Mouse (Mus musculus): ENCODE measurements around the gene Olfr15. TPM values are rescaled to one million over a fixed set of nuclear protein-coding genes. Genes with fewer than 3 reads are reported as not detected.
"Not testable (repeated sequence)": the region's sequence is repeated elsewhere in the genome, so short reads cannot be mapped to it uniquely, and the experiment has no call there.

Gene Olfr15
- polyA plus RNA-seq, 1 experiment from 2014 or later, result not detected

- Histone ChIP-seq H3K4me3 (ENCODE audit: low read depth, low read length) (no peak overlapping the region), H3K36me3 (ENCODE audit: control insufficient read depth, insufficient read depth, low read length) (no peaks in the 10 kb centered on the region), H3K27me3 (replicated peaks; ENCODE audit: control insufficient read depth, insufficient read depth, low read length) (no peaks in the 10 kb centered on the region), H3K4me1 (replicated peaks; ENCODE audit: control insufficient read depth, insufficient read depth, low read length) (no peaks in the 10 kb centered on the region), H3K27ac (ENCODE audit: low read depth) (no peak overlapping the region), H3K9ac (ENCODE audit: low read length) (no peak overlapping the region), H3K4me2 (ENCODE audit: low read length) (no peak overlapping the region), H3K9me3 (ENCODE audit: control insufficient read depth, low read length) (no peaks in the 10 kb centered on the region)
- 51% methylated on average over 17 of the region's 17 CpGs for WGBS
- ATAC-seq (replicated peaks; ENCODE audit: low FRiP score, low TSS enrichment, low read depth) (no peak), DNase-seq (ENCODE audit: low spot score) (no peak)
Measured at GRCm38 (mm10) chr16:3839157-3839885, 8.6 kb downstream of the Olfr15 start.

DNA sequence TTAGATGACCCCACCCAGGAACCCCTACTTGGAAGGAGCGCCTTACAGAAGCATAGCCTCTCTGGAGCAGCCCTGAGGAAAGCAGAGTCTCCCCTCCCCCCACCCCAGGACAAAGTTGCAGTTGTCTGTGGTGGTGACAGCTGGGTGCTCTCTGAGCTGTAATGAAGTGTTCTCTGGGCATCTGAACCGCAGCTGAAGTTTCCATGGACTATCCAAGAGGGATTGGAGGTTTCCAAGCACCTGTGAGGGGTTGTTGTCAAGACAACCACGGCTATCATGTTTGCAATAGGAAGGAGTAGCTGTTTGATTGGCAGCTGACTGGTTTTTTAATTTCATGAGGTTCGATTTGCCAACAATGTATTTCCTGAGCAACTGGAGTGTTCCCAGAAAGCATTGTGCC lies 12.3 kb downstream of the Olfr15 start:
- H3K27me3 ChIP-seq (replicated peaks; ENCODE audit: control insufficient read depth, insufficient read depth, low read length), result no peaks in the 10 kb centered on the region
- H3K4me1 ChIP-seq (replicated peaks; ENCODE audit: control insufficient read depth, insufficient read depth, low read length), result peaks cover 4% of the 10 kb centered on the region; the same call in 1 of the 2 replicates
- DNase-seq (ENCODE audit: low spot score), result no peak
- H3K4me2 ChIP-seq (ENCODE audit: low read length), result no peak overlapping the region
- H3K27ac ChIP-seq (ENCODE audit: low read depth), result no peak overlapping the region
- H3K9ac ChIP-seq (ENCODE audit: low read length), result no peak overlapping the region
- H3K36me3 ChIP-seq (ENCODE audit: control insufficient read depth, insufficient read depth, low read length), result no peaks in the 10 kb centered on the region
- no peaks in the 10 kb centered on the region for H3K9me3 ChIP-seq (ENCODE audit: control insufficient read depth, low read length)
- WGBS, result 28% methylated on average over 4 of the region's 4 CpGs
- H3K4me3 ChIP-seq (ENCODE audit: low read depth, low read length), result no peak overlapping the region
- ATAC-seq (replicated peaks; ENCODE audit: low FRiP score, low TSS enrichment, low read depth), result no peak

DNA sequence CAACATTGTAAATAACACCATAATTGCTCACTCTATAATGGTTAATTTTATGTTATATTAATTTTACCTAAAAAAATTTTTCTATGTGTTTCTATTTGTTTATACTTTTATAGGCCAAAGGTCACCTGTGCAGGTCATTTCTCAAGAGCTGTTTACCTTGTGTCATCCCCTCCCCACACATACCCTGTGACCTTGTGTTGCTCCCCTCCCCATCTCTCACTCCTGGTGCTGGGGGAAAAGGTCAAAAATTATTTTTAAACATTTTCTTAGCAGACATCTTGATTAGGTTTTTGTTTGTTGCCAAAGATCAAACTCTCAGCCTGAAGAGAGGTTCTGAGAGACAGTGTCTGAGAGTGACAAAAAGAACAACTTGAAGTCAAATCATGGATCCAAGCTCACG lies 13.1 kb downstream of the Olfr15 start:
- Histone ChIP-seq H3K4me1 (replicated peaks; ENCODE audit: control insufficient read depth, insufficient read depth, low read length) (peaks cover 5% of the 10 kb centered on the region; the same call in 1 of the 2 replicates), H3K4me2 (ENCODE audit: low read length) (no peak overlapping the region), H3K27me3 (replicated peaks; ENCODE audit: control insufficient read depth, insufficient read depth, low read length) (no peaks in the 10 kb centered on the region), H3K4me3 (ENCODE audit: low read depth, low read length) (no peak overlapping the region), H3K9me3 (ENCODE audit: control insufficient read depth, low read length) (no peaks in the 10 kb centered on the region), H3K36me3 (ENCODE audit: control insufficient read depth, insufficient read depth, low read length) (no peaks in the 10 kb centered on the region), H3K9ac (ENCODE audit: low read length) (no peak overlapping the region), H3K27ac (ENCODE audit: low read depth) (no peak overlapping the region)
- ATAC-seq (replicated peaks; ENCODE audit: low FRiP score, low TSS enrichment, low read depth), result no peak
- DNase-seq (ENCODE audit: low spot score), result no peak
- 48% methylated on average over 1 of the region's 1 CpGs for WGBS

DNA sequence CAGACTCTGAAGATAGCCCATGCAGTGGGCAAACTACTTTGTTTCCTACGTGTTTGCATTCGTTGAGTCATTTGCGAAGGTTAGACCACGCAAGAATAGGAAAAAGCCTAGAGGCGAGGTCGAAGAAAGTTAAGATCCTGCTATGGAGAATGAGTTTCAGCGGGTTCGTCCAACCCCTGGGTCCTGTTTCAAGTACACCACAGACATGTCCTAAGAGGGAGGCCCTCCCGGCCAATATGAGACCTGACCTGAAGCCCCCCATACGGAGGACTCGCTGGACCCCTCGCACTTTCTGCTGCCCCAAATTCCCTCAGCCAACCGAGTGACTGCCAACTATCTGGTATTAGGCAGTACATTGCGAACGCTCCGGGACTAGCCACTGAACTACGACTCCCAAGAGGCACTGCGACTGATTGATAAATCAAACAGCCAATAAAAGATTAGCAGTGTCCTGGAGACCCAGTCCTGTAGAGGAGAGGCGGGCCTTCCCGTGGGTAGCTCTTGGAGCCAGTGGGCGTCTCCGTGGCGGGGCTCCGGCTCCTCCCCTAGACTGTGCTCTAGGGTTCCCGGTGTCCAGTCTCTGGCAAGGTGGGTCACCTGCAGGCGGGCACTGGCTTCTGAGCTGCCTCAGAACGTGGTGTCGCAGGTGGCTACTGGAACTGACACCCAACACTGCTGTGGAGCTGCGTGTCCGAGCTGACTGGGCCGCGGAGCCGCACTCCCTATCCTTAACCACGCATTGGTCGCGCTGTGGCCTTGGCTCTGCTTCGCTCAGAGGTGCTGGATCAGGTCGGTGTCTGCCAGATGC lies 16.2 kb downstream of the Olfr15 start, which contains the start of gene Zfp174:
Zfp174 (plus strand) TSS at position 558 of the 808 bp plus-strand sequence.
- WGBS, result 3% methylated on average over 38 of the region's 38 CpGs
- Histone ChIP-seq H3K4me1 (replicated peaks; ENCODE audit: control insufficient read depth, insufficient read depth, low read length) (peaks cover 5% of the 10 kb centered on the region; the same call in 1 of the 2 replicates), H3K4me3 (ENCODE audit: low read depth, low read length) (peak within 1 kb of the TSS; percentile 56), H3K9me3 (ENCODE audit: control insufficient read depth, low read length) (no peaks in the 10 kb centered on the region), H3K27me3 (replicated peaks; ENCODE audit: control insufficient read depth, insufficient read depth, low read length) (no peaks in the 10 kb centered on the region), H3K36me3 (ENCODE audit: control insufficient read depth, insufficient read depth, low read length) (no peaks in the 10 kb centered on the region), H3K9ac (ENCODE audit: low read length) (peak within 1 kb of the TSS; percentile 54), H3K27ac (ENCODE audit: low read depth) (no peak within 1 kb of the TSS), H3K4me2 (ENCODE audit: low read length) (peak within 1 kb of the TSS; percentile 69)
- peak; percentile 94 for DNase-seq (ENCODE audit: low spot score)
- peak; percentile 100 for ATAC-seq (replicated peaks; ENCODE audit: low FRiP score, low TSS enrichment, low read depth)

DNA sequence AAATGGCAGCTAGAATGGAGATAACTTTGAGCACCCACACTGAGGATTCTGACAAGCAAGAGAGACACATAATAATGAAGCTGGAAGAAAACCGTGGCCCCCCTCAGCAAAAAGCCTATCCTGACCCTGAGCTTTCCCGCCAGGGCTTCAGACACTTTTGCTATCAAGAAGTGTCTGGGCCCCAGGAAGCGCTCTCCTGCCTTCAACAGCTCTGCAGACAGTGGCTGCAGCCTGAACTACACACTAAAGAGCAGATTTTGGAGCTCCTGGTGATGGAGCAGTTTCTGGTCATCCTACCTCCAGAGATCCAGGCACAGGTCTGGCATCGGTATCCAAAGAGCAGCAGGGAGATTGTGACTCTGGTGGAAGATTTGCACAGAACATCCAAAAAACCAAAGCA lies 17.2 kb downstream of the Olfr15 start:
- 59% methylated on average over 4 of the region's 4 CpGs for WGBS
- no peaks in the 10 kb centered on the region for H3K36me3 ChIP-seq (ENCODE audit: control insufficient read depth, insufficient read depth, low read length)
- peak overlapping the region; percentile 56; the same call in 1 of the 2 replicates for H3K4me3 ChIP-seq (ENCODE audit: low read depth, low read length)
- peak overlapping the region; percentile 69 for H3K4me2 ChIP-seq (ENCODE audit: low read length)
- H3K9me3 ChIP-seq (ENCODE audit: control insufficient read depth, low read length), result no peaks in the 10 kb centered on the region
- H3K27me3 ChIP-seq (replicated peaks; ENCODE audit: control insufficient read depth, insufficient read depth, low read length), result no peaks in the 10 kb centered on the region
- H3K4me1 ChIP-seq (replicated peaks; ENCODE audit: control insufficient read depth, insufficient read depth, low read length), result peaks cover 5% of the 10 kb centered on the region; the same call in 1 of the 2 replicates
- ATAC-seq (replicated peaks; ENCODE audit: low FRiP score, low TSS enrichment, low read depth) (no peak), DNase-seq (ENCODE audit: low spot score) (no peak)
- peak overlapping the region; percentile 54; the same call in 1 of the 2 replicates for H3K9ac ChIP-seq (ENCODE audit: low read length)
- no peak overlapping the region for H3K27ac ChIP-seq (ENCODE audit: low read depth)

DNA sequence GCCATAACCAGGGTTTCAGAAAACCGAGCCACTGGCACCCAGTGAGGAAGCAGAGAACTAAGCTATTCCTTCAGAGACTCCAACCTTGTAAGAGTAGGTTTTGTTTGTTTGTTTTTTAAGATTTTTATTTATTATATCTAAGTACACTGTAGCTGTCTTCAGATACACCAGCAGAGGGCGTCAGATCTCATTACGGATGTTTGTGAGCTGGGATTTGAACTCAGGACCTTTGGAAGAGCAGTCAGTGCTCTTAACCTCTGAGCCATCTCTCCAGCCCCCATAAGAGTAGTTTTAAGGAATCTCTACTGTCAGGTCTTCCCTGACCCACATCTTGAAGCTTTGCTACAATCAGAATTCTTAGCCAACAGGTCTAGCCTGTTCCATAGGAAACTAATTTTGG lies 17.7 kb downstream of the Olfr15 start:
- Histone ChIP-seq H3K27ac (ENCODE audit: low read depth) (no peak overlapping the region), H3K27me3 (replicated peaks; ENCODE audit: control insufficient read depth, insufficient read depth, low read length) (no peaks in the 10 kb centered on the region), H3K4me2 (ENCODE audit: low read length) (no peak overlapping the region), H3K4me3 (ENCODE audit: low read depth, low read length) (no peak overlapping the region), H3K9ac (ENCODE audit: low read length) (no peak overlapping the region), H3K9me3 (ENCODE audit: control insufficient read depth, low read length) (no peaks in the 10 kb centered on the region), H3K36me3 (ENCODE audit: control insufficient read depth, insufficient read depth, low read length) (no peaks in the 10 kb centered on the region), H3K4me1 (replicated peaks; ENCODE audit: control insufficient read depth, insufficient read depth, low read length) (peaks cover 5% of the 10 kb centered on the region; the same call in 1 of the 2 replicates)
- 78% methylated on average over 3 of the region's 3 CpGs for WGBS
- ATAC-seq (replicated peaks; ENCODE audit: low FRiP score, low TSS enrichment, low read depth) (no peak), DNase-seq (ENCODE audit: low spot score) (no peak)

GRCm38 (mm10) chr16:3851301-3851700 lies 20.6 kb downstream of the Olfr15 start:
- DNase-seq (ENCODE audit: low spot score); H3K9me3 ChIP-seq (ENCODE audit: control insufficient read depth, low read length); H3K9ac ChIP-seq (ENCODE audit: low read length); ATAC-seq (replicated peaks; ENCODE audit: low FRiP score, low TSS enrichment, low read depth); H3K36me3 ChIP-seq (ENCODE audit: control insufficient read depth, insufficient read depth, low read length); H3K27me3 ChIP-seq (replicated peaks; ENCODE audit: control insufficient read depth, insufficient read depth, low read length); H3K4me3 ChIP-seq (ENCODE audit: low read depth, low read length); H3K27ac ChIP-seq (ENCODE audit: low read depth); H3K4me1 ChIP-seq (replicated peaks; ENCODE audit: control insufficient read depth, insufficient read depth, low read length); H3K4me2 ChIP-seq (ENCODE audit: low read length): not testable (repeated sequence)
- 91% methylated on average over 13 of the region's 13 CpGs for WGBS

DNA sequence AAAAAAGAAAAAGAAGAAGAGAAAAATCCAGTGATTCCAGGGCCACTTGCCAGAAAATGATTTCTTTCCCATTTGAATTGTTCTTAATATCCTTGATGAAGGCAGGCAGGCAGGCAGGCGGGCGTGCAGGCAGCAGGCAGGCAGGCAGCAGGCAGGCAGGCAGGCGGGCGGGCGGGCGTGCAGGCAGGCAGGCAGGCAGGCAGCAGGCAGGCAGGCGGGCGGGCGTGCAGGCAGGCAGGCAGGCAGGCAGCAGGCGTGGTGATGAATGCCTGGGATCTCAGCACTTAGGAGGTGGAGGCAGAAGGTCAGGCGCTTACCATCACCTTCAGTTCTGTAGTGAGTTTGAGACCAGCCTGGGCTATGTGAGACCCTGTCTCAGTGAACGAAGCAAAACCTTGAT lies 21.9 kb downstream of the Olfr15 start:
- Histone ChIP-seq H3K27me3 (replicated peaks; ENCODE audit: control insufficient read depth, insufficient read depth, low read length) (no peaks in the 10 kb centered on the region), H3K9ac (ENCODE audit: low read length) (no peak overlapping the region), H3K9me3 (ENCODE audit: control insufficient read depth, low read length) (no peaks in the 10 kb centered on the region), H3K36me3 (ENCODE audit: control insufficient read depth, insufficient read depth, low read length) (no peaks in the 10 kb centered on the region; the same call in 1 of the 2 replicates), H3K4me1 (replicated peaks; ENCODE audit: control insufficient read depth, insufficient read depth, low read length) (0 out of 2 replicates have a peak, but pooled peaks cover 5% of the 10 kb centered on the region), H3K4me2 (ENCODE audit: low read length) (no peak overlapping the region), H3K27ac (ENCODE audit: low read depth) (no peak overlapping the region), H3K4me3 (ENCODE audit: low read depth, low read length) (no peak overlapping the region)
- WGBS, result 37% methylated on average over 12 of the region's 12 CpGs
- no peak for ATAC-seq (replicated peaks; ENCODE audit: low FRiP score, low TSS enrichment, low read depth)
- DNase-seq (ENCODE audit: low spot score), result no peak
